Mouse (Mus musculus): ENCODE data around the gene Stra8.
A peak's percentile ranks its signal among the peaks of the same experiment; 100 is the strongest.

Gene Stra8

GRCm38 (mm10) chr6:34939451-34939850 is 19.5 kb downstream of the Stra8 start:
- DNase-seq (ENCODE audit: low spot score in 2 of 2) = no peak

DNA sequence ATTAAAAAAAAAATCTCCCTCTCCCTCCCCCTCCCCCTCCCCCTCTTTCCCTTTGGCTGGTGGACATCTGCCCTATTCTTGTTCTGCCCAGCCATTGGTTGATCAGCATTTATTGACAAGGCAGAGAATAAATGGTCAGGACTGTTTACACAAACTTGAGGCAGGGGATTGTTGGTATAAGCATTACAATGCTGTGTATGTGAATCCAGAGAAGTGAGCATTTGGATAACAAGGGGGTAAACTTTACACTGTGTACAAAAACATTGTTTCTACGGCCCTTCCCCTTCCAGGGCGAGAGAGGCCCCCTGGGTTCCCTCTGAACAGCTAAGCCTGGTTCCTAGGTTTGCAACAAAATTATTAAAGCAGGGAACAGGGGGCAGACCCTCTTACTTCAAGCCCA is 21.5 kb downstream of the Stra8 start:
- no peak for DNase-seq (ENCODE audit: low spot score in 2 of 2)

GRCm38 (mm10) chr6:34942446-34942845 is 22.5 kb downstream of the Stra8 start:
- DNase-seq (ENCODE audit: low spot score in 2 of 2) = no peak

DNA sequence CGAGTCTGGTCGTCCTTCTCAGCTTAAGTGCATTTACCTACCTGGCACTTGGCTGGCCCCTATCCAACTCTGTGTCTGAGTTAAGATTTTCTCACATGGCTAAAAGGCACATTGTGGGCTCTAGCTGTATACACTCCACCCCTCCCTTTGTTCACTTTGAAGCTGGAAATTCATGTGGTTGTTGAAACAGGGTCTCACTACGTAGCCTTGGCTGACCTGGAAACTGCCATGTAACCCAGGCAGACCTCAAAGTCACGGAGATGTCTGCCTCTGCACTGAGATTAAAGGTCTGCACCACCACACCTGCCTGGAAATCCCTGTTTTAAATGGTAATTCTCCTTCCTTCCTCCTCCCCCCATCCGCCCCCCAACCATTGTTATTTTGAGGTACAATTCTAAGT is 23.5 kb downstream of the Stra8 start:
- no peak for DNase-seq (ENCODE audit: low spot score in 2 of 2)

- DNase-seq (ENCODE audit: low spot score in 2 of 2) = no peak
Measured at GRCm38 (mm10) chr6:34946486-34947079, 26.6 kb downstream of the Stra8 start.

- DNase-seq (ENCODE audit: low spot score in 2 of 2) = peak; percentile 5 to 12
Measured at GRCm38 (mm10) chr6:34948461-34948860, 28.5 kb downstream of the Stra8 start.

GRCm38 (mm10) chr6:34951518-34951917 is 31.6 kb downstream of the Stra8 start:
- DNase-seq (ENCODE audit: low spot score in 2 of 2) = no peak

DNA sequence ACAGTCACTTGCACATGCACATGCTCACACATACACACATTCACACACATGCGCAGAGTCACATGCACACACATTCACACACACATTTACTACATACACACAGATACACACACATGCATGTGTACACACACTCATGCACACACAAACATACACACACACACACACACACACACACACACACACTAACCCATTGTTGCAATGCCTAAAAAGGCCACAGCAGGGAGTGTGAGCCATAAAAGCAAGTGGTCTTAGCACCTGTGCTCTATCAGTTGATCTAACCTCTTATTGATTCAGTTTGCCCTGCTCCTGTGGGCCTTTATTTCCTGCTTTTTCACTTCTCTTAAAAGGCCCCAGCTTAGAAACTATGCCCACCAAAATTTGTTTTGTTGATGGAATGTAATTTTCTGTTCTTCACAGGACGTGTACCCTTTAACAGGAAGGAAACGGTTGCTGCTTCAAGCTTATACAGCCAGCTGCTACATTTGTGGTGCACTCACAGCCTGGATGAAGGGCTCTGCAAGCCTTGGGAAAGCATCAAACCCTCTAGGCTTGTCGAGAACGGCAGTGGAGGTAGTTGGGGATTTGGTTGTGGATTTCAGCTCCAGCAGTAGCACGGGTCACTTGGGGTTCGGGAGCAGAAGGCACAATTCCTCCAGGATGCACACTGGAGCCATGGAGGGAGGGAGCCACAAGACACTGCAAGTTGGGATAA is 32.1 kb downstream of the Stra8 start:
- no peak for DNase-seq (ENCODE audit: low spot score in 2 of 2)

DNA sequence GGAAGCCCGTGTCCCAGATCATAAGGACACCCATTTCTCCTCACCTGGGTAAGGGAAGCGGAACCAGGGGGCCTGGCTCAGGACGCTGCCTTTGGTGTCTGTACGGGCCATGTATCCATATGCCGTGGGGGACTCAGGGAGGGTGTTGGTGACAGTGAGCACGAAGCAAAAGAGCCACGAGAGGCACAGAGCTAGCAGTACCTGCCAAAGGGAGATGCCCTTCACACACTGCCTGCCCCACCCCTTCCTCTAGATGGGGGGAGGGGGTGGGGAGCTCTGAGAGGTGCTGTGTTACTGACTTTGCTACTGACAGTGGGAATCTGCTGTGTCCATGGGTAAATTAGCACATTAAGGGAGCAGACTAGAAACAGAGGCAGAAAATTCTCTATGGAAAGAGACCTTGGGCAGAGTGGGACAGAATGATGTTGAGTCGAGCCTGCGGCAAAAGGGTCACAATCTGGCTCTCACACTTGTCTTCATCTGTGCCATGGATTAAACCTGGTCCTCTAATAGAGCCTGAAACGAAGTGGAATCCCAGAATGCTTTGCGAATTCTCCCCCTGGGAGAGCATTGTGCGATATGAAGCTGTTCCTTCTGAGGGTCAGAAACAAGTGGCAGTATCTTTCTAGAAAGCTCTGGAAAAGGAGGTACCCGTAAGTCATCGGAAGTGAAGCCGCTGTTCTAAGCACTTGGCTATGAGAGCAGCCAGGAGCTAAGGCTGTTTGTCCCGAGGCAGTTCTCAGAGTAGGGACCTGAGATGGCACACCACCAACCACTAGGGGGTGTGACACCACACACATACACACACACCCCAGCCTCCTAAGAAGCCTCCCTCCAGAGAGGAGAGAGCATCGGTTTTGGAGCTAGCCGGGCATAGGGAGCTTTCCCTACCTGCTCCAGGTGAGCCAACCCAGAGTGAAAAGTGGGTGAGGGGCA is 35.2 kb downstream of the Stra8 start:
- DNase-seq (ENCODE audit: low spot score in 2 of 2) = no peak

GRCm38 (mm10) chr6:34955862-34956241 is 35.9 kb downstream of the Stra8 start:
- no peak for DNase-seq (ENCODE audit: low spot score in 2 of 2)

DNA sequence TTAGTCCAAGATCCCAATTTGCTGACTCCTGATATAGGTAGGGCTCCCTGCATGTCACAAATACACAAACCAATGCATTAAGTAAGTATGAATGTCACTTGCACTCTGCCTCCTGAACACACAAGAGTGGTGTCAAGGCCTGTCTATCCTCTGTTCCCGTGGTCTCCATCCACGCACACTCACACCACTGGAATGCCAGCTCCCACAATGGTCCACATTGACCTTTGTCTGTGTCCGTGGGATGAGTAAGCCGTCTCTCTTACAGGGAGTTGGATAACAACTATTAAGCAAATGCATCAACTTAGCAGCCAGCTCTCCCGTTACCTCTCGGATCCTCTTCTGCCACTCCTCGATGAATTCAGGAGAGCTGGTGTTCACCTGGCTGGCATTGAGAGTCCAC is 39.2 kb downstream of the Stra8 start:
- no peak for DNase-seq (ENCODE audit: low spot score in 2 of 2)

- no peak for DNase-seq (ENCODE audit: low spot score in 2 of 2)
Measured at GRCm38 (mm10) chr6:34964550-34964949, 44.6 kb downstream of the Stra8 start.

- no peak for DNase-seq (ENCODE audit: low spot score in 2 of 2)
Measured at GRCm38 (mm10) chr6:34965819-34966539, 46.0 kb downstream of the Stra8 start.

DNA sequence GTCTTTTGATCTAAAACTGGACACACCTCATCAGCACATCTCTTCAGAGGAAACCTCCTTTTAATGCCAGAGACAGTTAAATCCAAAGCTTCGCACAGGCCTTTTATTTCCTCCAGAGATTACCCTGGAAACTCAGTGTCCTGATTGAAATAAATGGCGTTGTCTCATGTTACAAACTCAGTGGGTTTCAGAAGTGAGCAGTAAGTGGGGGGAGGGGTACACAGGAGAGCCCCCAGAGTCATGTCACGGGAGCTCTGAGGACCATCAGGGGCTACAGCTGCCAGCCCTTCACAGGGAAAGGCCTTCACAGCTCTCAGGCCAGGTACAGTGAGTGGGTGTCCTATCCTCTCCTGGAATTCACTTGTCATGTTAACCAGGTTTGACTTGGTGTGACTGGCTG is 51.2 kb downstream of the Stra8 start:
- DNase-seq (ENCODE audit: low spot score in 2 of 2) = no peak

- no peak for DNase-seq (ENCODE audit: low spot score in 2 of 2)
Measured at GRCm38 (mm10) chr6:34979291-34979690, 59.3 kb downstream of the Stra8 start.

DNA sequence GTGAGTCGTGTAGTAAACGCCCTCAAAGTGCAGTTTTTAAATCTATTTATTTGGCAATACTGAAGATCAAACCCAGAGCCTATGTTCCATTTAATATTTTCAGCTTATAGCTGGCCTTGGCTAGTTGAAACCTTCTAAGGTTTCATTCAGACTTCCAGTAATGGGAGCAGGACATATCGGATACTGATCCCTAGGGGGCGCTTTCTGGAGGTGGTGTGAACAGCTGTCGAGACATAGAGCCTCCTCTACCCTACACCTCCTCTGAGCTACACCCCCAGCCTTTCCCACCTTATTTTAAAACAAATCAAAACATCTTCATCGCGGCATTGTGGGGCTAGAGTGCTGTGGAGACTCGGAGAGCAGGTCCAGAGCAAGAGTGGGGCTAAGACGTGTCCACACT is 60.7 kb downstream of the Stra8 start:
- DNase-seq (ENCODE audit: low spot score in 2 of 2) = no peak

DNA sequence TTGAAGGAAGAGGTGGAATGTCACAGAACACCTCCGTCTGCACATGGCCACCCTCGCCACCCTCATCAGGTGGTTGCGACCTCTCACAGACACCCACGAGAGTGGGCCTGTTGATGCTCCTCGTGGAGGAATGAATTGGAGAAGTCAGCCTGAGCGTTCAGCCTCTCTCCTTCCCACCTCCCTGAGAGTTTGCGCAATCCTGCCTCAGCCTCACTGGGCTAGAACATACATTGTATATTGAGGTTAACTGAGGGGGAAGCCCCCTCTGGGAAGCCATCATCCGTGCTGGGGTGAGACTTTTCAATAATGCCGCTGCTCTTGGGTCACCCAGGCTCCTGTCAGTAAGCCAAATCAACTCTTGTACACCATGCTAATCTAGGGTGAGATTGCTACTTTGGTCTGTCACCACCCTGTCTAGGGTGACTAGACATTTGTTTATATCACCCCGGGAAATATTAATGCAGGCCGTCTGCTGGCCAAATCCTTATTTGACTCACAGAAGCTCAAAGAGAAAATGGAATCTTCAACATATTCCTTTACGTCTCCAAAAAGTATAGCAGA is 67.2 kb downstream of the Stra8 start:
- DNase-seq (ENCODE audit: low spot score in 2 of 2) = no peak

DNA sequence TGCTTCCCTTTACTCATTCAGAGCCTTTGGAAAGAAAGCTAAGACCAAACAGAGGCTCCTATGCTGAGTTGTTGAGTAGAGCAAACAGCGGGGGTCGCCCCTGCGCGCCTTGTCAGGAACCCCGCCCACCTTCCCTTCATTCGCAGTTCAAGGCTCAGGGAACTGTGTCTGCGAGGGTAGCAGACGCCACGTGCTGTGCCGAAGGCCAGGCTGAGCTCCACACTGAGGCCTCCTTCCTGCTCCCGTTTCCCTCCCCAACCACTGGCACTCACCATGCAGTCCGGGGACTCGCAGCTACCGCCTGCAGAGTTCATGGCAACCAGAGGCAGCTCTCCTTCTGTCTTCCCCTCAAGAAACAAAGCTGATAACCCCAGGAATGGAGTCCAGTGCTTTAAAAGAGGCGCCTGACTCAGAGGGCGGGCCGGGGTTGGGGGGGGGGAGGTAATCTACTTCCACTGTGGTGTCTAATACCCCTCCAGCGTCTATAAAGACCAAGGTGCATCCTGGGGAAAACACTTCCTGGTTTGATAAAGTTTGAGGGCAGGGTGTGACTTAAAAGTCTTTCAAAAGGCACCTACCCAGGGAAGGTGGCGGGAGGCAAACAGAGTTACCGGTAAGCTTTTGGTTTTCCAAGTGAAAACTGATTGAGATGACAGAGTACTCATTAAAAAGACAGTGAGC is 68.3 kb downstream of the Stra8 start, which contains the start of gene Slc23a4:
Gene Slc23a4, minus strand, starts transcription at position 324 of the 681 bp plus-strand sequence.
- no peak for DNase-seq (ENCODE audit: low spot score in 2 of 2)
